Mouse (Mus musculus): ENCODE data around the gene Rps2. TPM values are rescaled to one million over a fixed set of nuclear protein-coding genes. Genes with fewer than 3 reads are reported as not detected.

The Rps2 gene
- total and polyA plus RNA-seq, 3 experiments, result 1,852 to 4,516 TPM; not detected in 1

DNA sequence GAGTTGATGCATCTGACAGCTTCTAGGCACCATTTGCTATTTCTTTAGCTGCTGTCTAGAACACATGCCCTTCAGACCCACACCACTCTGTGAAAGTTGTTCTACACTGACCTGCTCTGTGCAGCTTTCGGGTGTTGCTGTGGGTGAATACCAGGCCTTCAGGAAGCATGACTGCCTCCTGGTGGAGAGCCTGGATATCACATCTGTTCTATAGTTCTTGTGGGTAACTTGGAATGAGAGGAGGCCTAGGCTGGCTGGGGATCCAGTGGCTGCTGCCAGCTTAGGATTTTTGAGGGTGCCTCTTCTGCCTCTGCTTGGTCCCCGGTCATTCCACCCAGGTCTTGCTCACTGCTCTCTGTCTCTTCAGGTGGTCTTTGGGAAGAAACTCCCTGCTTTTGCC is 41.7 kb upstream of the Rps2 start:
- peak; percentile 85 for DNase-seq (ENCODE audit: low read depth, low spot score)
- Histone ChIP-seq H3K9ac (ENCODE audit: control insufficient read depth, low read depth, low read length, poor library complexity, severe bottlenecking) (no peak overlapping the region), H3K36me3 (ENCODE audit: control insufficient read depth in 1 of 2, insufficient read depth in 2 of 2, low read length in 2 of 2) (peaks cover 11 to 12% of the 10 kb centered on the region in 2 experiments; a peak in 3 of 4 replicates), H3K4me3 (ENCODE audit: control insufficient read depth in 1 of 2, insufficient read depth in 1 of 2, low read depth in 2 of 2, low read length in 2 of 2) (no peak overlapping the region), H3K27ac (ENCODE audit: control insufficient read depth, low read depth, low read length) (no peak overlapping the region), H3K79me2 (ENCODE audit: control insufficient read depth, insufficient read depth, low read length, poor library complexity) (peaks cover 35% of the 10 kb centered on the region), H3K4me1 (ENCODE audit: control insufficient read depth in 1 of 2, insufficient read depth in 2 of 2, low read length in 2 of 2) (peaks cover 0 to 12% of the 10 kb centered on the region in 2 experiments; a peak in 3 of 4 replicates), H3K9me3 (replicated peaks; ENCODE audit: insufficient read depth, low read length) (no peaks in the 10 kb centered on the region), H3K27me3 (ENCODE audit: control insufficient read depth in 1 of 2, insufficient read depth in 2 of 2, low read length in 2 of 2) (no peaks in the 10 kb centered on the region)
- no peak for TF ChIP-seq KAT2A (conservative IDR thresholded peaks at IDR 0.05; ENCODE audit: low read depth, low read length)
- no peak for TF ChIP-seq NRF1 (IDR thresholded peaks at IDR 0.05; ENCODE audit: insufficient read depth, low read depth, low read length, poor library complexity, severe bottlenecking)
- no peak for TF ChIP-seq TBP (IDR thresholded peaks at IDR 0.05; ENCODE audit: low read depth, low read length)
- no peak for TF ChIP-seq ETS1 (IDR thresholded peaks at IDR 0.05; ENCODE audit: low read depth, low read length)
- TF ChIP-seq ZC3H11A (IDR thresholded peaks at IDR 0.05; ENCODE audit: low read depth, low read length), result peak; percentile 11
- peak; percentile 37 for TF ChIP-seq RAD21 (IDR thresholded peaks at IDR 0.05; ENCODE audit: low read depth, low read length)
- peak; percentile 51 for TF ChIP-seq SMC3 (IDR thresholded peaks at IDR 0.05; ENCODE audit: low read depth, low read length)
- peak; percentile 64 to 81 (median 67) for TF ChIP-seq CTCF (IDR thresholded peaks at IDR 0.05 in 2 of 3, conservative IDR thresholded peaks at IDR 0.05 in 1 of 3; ENCODE audit: control insufficient read depth in 1 of 3, insufficient read depth in 1 of 3, low read depth in 2 of 3, low read length in 3 of 3, poor library complexity in 1 of 3, severe bottlenecking in 1 of 3)

DNA sequence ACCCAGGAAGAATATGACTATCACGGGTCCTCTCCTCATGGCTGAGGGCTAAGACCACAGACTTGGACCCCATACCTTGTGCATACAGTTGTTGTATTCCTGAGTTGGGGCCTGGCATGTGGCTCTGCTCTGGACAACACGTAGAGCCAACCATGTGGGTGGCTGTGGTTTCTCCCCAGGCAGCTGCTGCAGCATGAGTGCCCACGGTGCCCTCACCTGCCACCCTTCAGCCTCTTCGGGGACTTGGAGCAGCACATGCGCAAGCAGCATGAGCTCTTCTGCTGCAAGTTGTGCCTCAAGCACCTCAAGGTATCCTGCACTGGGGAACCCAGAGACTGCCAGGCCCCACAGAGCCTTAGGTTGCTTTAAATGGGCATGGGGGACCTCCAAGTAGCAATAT is 41.0 kb upstream of the Rps2 start:
- no peak overlapping the region for H3K4me3 ChIP-seq (ENCODE audit: control insufficient read depth in 1 of 2, insufficient read depth in 1 of 2, low read depth in 2 of 2, low read length in 2 of 2)
- H3K27ac ChIP-seq (ENCODE audit: control insufficient read depth, low read depth, low read length), result no peak overlapping the region
- H3K9ac ChIP-seq (ENCODE audit: control insufficient read depth, low read depth, low read length, poor library complexity, severe bottlenecking), result no peak overlapping the region
- H3K9me3 ChIP-seq (replicated peaks; ENCODE audit: insufficient read depth, low read length), result no peaks in the 10 kb centered on the region
- DNase-seq (ENCODE audit: low read depth, low spot score), result no peak
- peaks cover 5 to 12% of the 10 kb centered on the region in 2 experiments; a peak in 3 of 4 replicates for H3K36me3 ChIP-seq (ENCODE audit: control insufficient read depth in 1 of 2, insufficient read depth in 2 of 2, low read length in 2 of 2)
- H3K27me3 ChIP-seq (ENCODE audit: control insufficient read depth in 1 of 2, insufficient read depth in 2 of 2, low read length in 2 of 2), result no peaks in the 10 kb centered on the region
- peaks cover 0 to 6% of the 10 kb centered on the region in 2 experiments; a peak in 2 of 4 replicates for H3K4me1 ChIP-seq (ENCODE audit: control insufficient read depth in 1 of 2, insufficient read depth in 2 of 2, low read length in 2 of 2)
- peaks cover 28% of the 10 kb centered on the region for H3K79me2 ChIP-seq (ENCODE audit: control insufficient read depth, insufficient read depth, low read length, poor library complexity)
- TF ChIP-seq ETS1 (IDR thresholded peaks at IDR 0.05; ENCODE audit: low read depth, low read length) (no peak), RAD21 (IDR thresholded peaks at IDR 0.05; ENCODE audit: low read depth, low read length) (no peak), GATA1 (IDR thresholded peaks at IDR 0.05; ENCODE audit: low read depth, low read length) (no peak), HCFC1 (IDR thresholded peaks at IDR 0.05; ENCODE audit: low read depth, low read length) (no peak), MAZ (IDR thresholded peaks at IDR 0.05; ENCODE audit: low read depth, low read length) (no peak)

DNA sequence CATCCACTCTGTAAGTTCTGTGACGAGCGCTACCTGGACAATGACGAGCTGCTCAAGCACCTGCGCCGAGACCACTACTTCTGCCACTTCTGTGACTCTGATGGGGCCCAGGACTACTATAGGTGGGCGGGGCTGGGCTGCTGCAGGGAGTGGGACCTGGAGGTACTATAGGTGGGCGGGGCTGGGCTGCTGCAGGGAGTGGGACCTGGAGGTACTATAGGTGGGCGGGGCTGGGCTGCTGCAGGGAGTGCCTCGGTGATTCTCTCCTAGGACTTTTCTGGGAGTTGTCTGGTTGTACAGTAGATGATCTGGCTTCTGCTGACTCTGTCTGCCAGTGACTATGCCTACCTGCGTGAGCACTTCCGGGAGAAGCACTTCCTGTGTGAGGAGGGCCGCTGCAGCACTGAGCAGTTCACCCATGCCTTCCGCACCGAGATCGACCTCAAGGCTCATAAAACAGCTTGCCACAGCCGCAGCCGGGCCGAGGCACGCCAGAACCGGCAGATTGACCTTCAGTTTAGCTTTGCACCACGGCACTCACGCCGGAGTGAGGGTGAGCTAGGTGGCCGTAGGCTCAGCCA is 40.3 kb upstream of the Rps2 start:
- no peak overlapping the region for H3K9ac ChIP-seq (ENCODE audit: control insufficient read depth, low read depth, low read length, poor library complexity, severe bottlenecking)
- H3K27ac ChIP-seq (ENCODE audit: control insufficient read depth, low read depth, low read length), result no peak overlapping the region
- H3K4me1 ChIP-seq (ENCODE audit: control insufficient read depth in 1 of 2, insufficient read depth in 2 of 2, low read length in 2 of 2), result no peaks in the 10 kb centered on the region
- TF ChIP-seq JUND (IDR thresholded peaks at IDR 0.05; ENCODE audit: low read depth, low read length) (no peak), E2F4 (IDR thresholded peaks at IDR 0.05; ENCODE audit: borderline replicate concordance, low read depth, low read length) (no peak), RCOR1 (IDR thresholded peaks at IDR 0.05; ENCODE audit: low read depth, low read length) (no peak), POLR2AphosphoS2 (IDR thresholded peaks at IDR 0.05; ENCODE audit: low read length) (no peak), POLR2A (IDR thresholded peaks at IDR 0.05; ENCODE audit: control insufficient read depth in 1 of 2, insufficient read depth in 1 of 2, low read depth in 1 of 2, low read length in 2 of 2, poor library complexity in 1 of 2) (no peak), CTCF (IDR thresholded peaks at IDR 0.05 in 2 of 3, conservative IDR thresholded peaks at IDR 0.05 in 1 of 3; ENCODE audit: control insufficient read depth in 1 of 3, insufficient read depth in 1 of 3, low read depth in 2 of 3, low read length in 3 of 3, poor library complexity in 1 of 3, severe bottlenecking in 1 of 3) (no peak)
- H3K9me3 ChIP-seq (replicated peaks; ENCODE audit: insufficient read depth, low read length), result no peaks in the 10 kb centered on the region
- H3K27me3 ChIP-seq (ENCODE audit: control insufficient read depth in 1 of 2, insufficient read depth in 2 of 2, low read length in 2 of 2), result no peaks in the 10 kb centered on the region
- no peak for DNase-seq (ENCODE audit: low read depth, low spot score)
- peaks cover 0 to 12% of the 10 kb centered on the region in 2 experiments; a peak in 1 of 4 replicates for H3K36me3 ChIP-seq (ENCODE audit: control insufficient read depth in 1 of 2, insufficient read depth in 2 of 2, low read length in 2 of 2)
- H3K4me3 ChIP-seq (ENCODE audit: control insufficient read depth in 1 of 2, insufficient read depth in 1 of 2, low read depth in 2 of 2, low read length in 2 of 2), result no peak overlapping the region
- H3K79me2 ChIP-seq (ENCODE audit: control insufficient read depth, insufficient read depth, low read length, poor library complexity), result peaks cover 22% of the 10 kb centered on the region
